In genomic region chr19:6157220-6157619, GRCm38 (mm10) we compare ENCODE assay signal across 18 mouse cellular contexts. TPM values are rescaled to one million over a fixed set of nuclear protein-coding genes. Genes with fewer than 3 reads are reported as not detected.
DNase-seq lines count a peak whose midpoint lies in the region; ATAC-seq and TF ChIP-seq lines count a peak whose summit lies in the region.
"Had no signal": no experiment of that assay in that cellular context is flagged by ENCODE, and none has a peak within 500 bp of the region (broad histone marks: within the 10 kb centered on the region; RNA-seq: fewer than 3 reads in every experiment).

No protein-coding gene starts in this region.

- 39% methylated on average over 6 of the region's 6 CpGs for WGBS in heart, adult 2 months

- in situ Hi-C loops in Patski (cut with MboI; ENCODE audit: low pct_unique_long_range_greater_than_20kb): loop anchor here (5.0 kb wide), 1 partner anchor 75 kb away; no protein-coding TSS in a partner anchor

- POLR2A ChIA-PET in Patski (lab: Charles Lee): interaction anchor here (1.7 kb wide), 1 partner anchor 74 kb away, joined by 4 read pairs; no protein-coding TSS in a partner anchor

- no peaks in the 10 kb centered on the region for H3K27me3 ChIP-seq in heart, adult 2 months (ENCODE audit: control insufficient read depth, insufficient read depth, low read length)
- no peaks in the 10 kb centered on the region for H3K27me3 ChIP-seq in Patski
- H3K27me3 ChIP-seq in megakaryocyte, embryonic 14.5 days (replicated peaks): peaks cover 50% of the 10 kb centered on the region
- H3K27me3 ChIP-seq: hindbrain, embryonic 13.5 days; limb, embryonic 15.5 days; midbrain, embryonic 13.5 days; neural tube, embryonic 12.5 days had no signal

- H3K9me3 ChIP-seq in megakaryocyte, embryonic 14.5 days: peaks cover 3% of the 10 kb centered on the region
- H3K9me3 ChIP-seq: hindbrain, embryonic 13.5 days; limb, embryonic 15.5 days; midbrain, embryonic 13.5 days; neural tube, embryonic 12.5 days had no signal

- TF ChIP-seq POLR2A in heart, adult 2 months (IDR thresholded peaks at IDR 0.05; ENCODE audit: insufficient read depth, low read depth, low read length): no peak

- H3K4me1 ChIP-seq in heart, adult 2 months (ENCODE audit: control insufficient read depth, insufficient read depth, low read length): no peaks in the 10 kb centered on the region
- H3K4me1 ChIP-seq in megakaryocyte, embryonic 14.5 days: peaks cover 15% of the 10 kb centered on the region
- H3K4me1 ChIP-seq: hindbrain, embryonic 13.5 days; limb, embryonic 15.5 days; midbrain, embryonic 13.5 days; neural tube, embryonic 12.5 days had no signal

- no peak overlapping the region for H3K9ac ChIP-seq in heart, adult 2 months (ENCODE audit: low read depth, low read length)
- H3K9ac ChIP-seq: hindbrain, embryonic 13.5 days; limb, embryonic 15.5 days; midbrain, embryonic 13.5 days; neural tube, embryonic 12.5 days had no signal

- DNase-seq in heart, adult 11 months: peak; percentile 90
- DNase-seq in heart, adult 2 months: no peak
- peak; percentile 41 for DNase-seq in 416B (ENCODE audit: low read depth)
- no peak for DNase-seq in Patski (ENCODE audit: low read depth, low spot score)
- no peak for DNase-seq in frontal cortex, postnatal 36 days (ENCODE audit: low spot score in 2 of 2)
- no peak for DNase-seq in embryo, embryonic 11 days
- DNase-seq: gastrocnemius, postnatal 36 days; kidney, adult 11 months; lung, postnatal 10 days had no signal

- H3K4me3 ChIP-seq in heart, adult 2 months: no peak overlapping the region
- peak overlapping the region; percentile 82 for H3K4me3 ChIP-seq in megakaryocyte, embryonic 14.5 days (replicated peaks)
- H3K4me3 ChIP-seq: erythroblast, embryonic 14.5 days; hindbrain, embryonic 13.5 days; limb, embryonic 15.5 days; midbrain, embryonic 13.5 days; neural tube, embryonic 12.5 days had no signal

- TF ChIP-seq CTCF in heart, adult 2 months (IDR thresholded peaks at IDR 0.05): no peak
- TF ChIP-seq CTCF in Patski (IDR thresholded peaks at IDR 0.05): no peak

- H3K27ac ChIP-seq in heart, adult 2 months: no peak overlapping the region
- H3K27ac ChIP-seq: hindbrain, embryonic 13.5 days; limb, embryonic 15.5 days; midbrain, embryonic 13.5 days; neural tube, embryonic 12.5 days had no signal

- no peak for TF ChIP-seq EP300 in heart, adult 2 months (IDR thresholded peaks at IDR 0.05; ENCODE audit: insufficient read depth, low read depth, low read length)

- no peaks in the 10 kb centered on the region for H3K79me2 ChIP-seq in heart, adult 2 months (replicated peaks; ENCODE audit: control insufficient read depth, insufficient read depth, low read length)

- CTCF ChIA-PET in Patski (lab: Charles Lee): interaction anchor here (0.9 to 2.0 kb wide), 3 partner anchors 16 to 96 kb away, joined by 3 to 5 read pairs (median 4); partner anchors contain the start of genes Arl2, Atg2a and Batf2

- peak; percentile 54 for ATAC-seq in Patski
- ATAC-seq: forebrain, embryonic 16.5 days; midbrain, embryonic 13.5 days had no signal

- intact Hi-C loops in heart, adult 2 months (cut with DNase I): no loop called here

- H3K36me3 ChIP-seq in heart, adult 2 months (ENCODE audit: control insufficient read depth, insufficient read depth, low read length): no peaks in the 10 kb centered on the region
- no peaks in the 10 kb centered on the region for H3K36me3 ChIP-seq in megakaryocyte, embryonic 14.5 days (replicated peaks; ENCODE audit: low read length)
- H3K36me3 ChIP-seq: hindbrain, embryonic 13.5 days; limb, embryonic 15.5 days; midbrain, embryonic 13.5 days; neural tube, embryonic 12.5 days had no signal

RNA-seq across cellular contexts. Expression of gene Arl2, which starts 15.9 kb away (rescaled TPM):
- 10 to 100 TPM; 62.1 to 72.9 TPM for total RNA-seq in heart, adult 2 months (2021)
- polyA plus RNA-seq in heart, adult 2 months (2012; rRNA removed): 153 and 155 TPM in 2 replicates
- 122 TPM for polyA plus RNA-seq in Patski (2021)
- polyA plus RNA-seq in megakaryocyte, embryonic 14.5 days (2012; ENCODE audit: insufficient read depth, low replicate concordance): 46.0 and 68.7 TPM in 2 replicates

RNA-seq across cellular contexts. Expression of gene Batf2, which starts 16.4 kb away (rescaled TPM):
- total RNA-seq in heart, adult 2 months (2021): 1 to 10 TPM in 1 of 2 experiments, under 1 TPM in 1; 0.98 to 1.6 TPM
- polyA plus RNA-seq in heart, adult 2 months (2012; rRNA removed): 2.3 and 3.2 TPM in 2 replicates
- 0.08 TPM for polyA plus RNA-seq in Patski (2021)
- polyA plus RNA-seq in megakaryocyte, embryonic 14.5 days (2012; ENCODE audit: insufficient read depth, low replicate concordance): 1.7 and 3.7 TPM in 2 replicates
- polyA plus RNA-seq: erythroblast, embryonic 14.5 days; forebrain, embryonic 16.5 days; hindbrain, embryonic 13.5 days; neural tube, embryonic 12.5 days had no signal

RNA-seq across cellular contexts. Expression of gene Majin, which starts 27.0 kb away (rescaled TPM):
- not detected for total RNA-seq in heart, adult 2 months (2021)
- 0.20 and 0.23 TPM in 2 replicates for polyA plus RNA-seq in heart, adult 2 months (2012; rRNA removed)
- polyA plus RNA-seq in Patski (2021): not detected
- not detected in 2 replicates for polyA plus RNA-seq in megakaryocyte, embryonic 14.5 days (2012; ENCODE audit: insufficient read depth, low replicate concordance)
- total RNA-seq: gastrocnemius, postnatal 36 days had no signal
- polyA plus RNA-seq: brain, embryonic 14.5 days; erythroblast, embryonic 14.5 days; forebrain, embryonic 16.5 days; heart, embryonic 16.5 days; hindbrain, embryonic 13.5 days; limb, embryonic 15.5 days; midbrain, embryonic 13.5 days; neural tube, embryonic 12.5 days had no signal

RNA-seq across cellular contexts. Expression of gene Snx15, which starts 29.1 kb away (rescaled TPM):
- 10 to 100 TPM; 14.1 to 16.6 TPM for total RNA-seq in heart, adult 2 months (2021)
- polyA plus RNA-seq in heart, adult 2 months (2012; rRNA removed): 22.0 and 29.5 TPM in 2 replicates
- polyA plus RNA-seq in Patski (2021): 40.4 TPM
- polyA plus RNA-seq in megakaryocyte, embryonic 14.5 days (2012; ENCODE audit: insufficient read depth, low replicate concordance): 138 and 337 TPM in 2 replicates

RNA-seq across cellular contexts. Expression of gene Sac3d1, which starts 38.8 kb away (rescaled TPM):
- total RNA-seq in heart, adult 2 months (2021): 10 to 100 TPM in 1 of 2 experiments, 1 to 10 TPM in 1; 8.7 to 10.3 TPM
- polyA plus RNA-seq in heart, adult 2 months (2012; rRNA removed): 13.1 and 15.4 TPM in 2 replicates
- 17.0 TPM for polyA plus RNA-seq in Patski (2021)
- 66.7 and 124 TPM in 2 replicates for polyA plus RNA-seq in megakaryocyte, embryonic 14.5 days (2012; ENCODE audit: insufficient read depth, low replicate concordance)

Comparison
In these comparisons a context has a peak if more than half of its experiments do, and no peak if none do; other contexts are left out.
1. DNase-seq: peak in heart, adult 11 months (single experiment) and 416B (single experiment); none in heart, adult 2 months (0 of 2), Patski (single experiment), frontal cortex, postnatal 36 days (0 of 2) and embryo, embryonic 11 days (single experiment).